Mouse (Mus musculus): ENCODE measurements around the gene Plac9a. TPM values are rescaled to one million over a fixed set of nuclear protein-coding genes. Genes with fewer than 3 reads are reported as not detected.

Gene Plac9a
- polyA plus RNA-seq, 1 experiment from 2014 or later, result 1.6 TPM

DNA sequence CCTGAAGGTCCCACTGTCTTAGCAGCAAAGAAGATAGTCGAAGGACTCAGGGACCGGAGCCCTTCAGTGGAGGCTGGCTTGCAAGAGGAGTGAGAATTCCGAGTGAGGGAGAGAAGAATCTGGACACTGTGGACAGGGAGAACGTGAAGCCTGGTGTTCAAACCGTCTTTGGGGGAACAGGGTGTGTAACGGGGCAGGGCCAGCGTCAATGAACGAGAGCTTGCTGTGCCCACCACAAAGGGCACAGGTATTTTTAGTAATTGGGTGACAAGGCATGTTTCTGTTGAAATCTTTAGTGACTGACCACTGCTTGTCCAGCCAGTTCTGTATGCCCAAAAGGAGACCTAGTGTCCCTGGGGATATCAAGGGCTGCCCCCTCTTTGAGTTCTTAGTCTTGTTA is 56.4 kb downstream of the Plac9a start:
- H3K36me3 ChIP-seq (ENCODE audit: insufficient read depth, low read length), result no peaks in the 10 kb centered on the region
- H3K4me2 ChIP-seq (ENCODE audit: low read length), result no peak overlapping the region
- H3K4me1 ChIP-seq (replicated peaks; ENCODE audit: insufficient read depth, low read length), result peaks cover 31% of the 10 kb centered on the region
- H3K9ac ChIP-seq (ENCODE audit: low read depth, low read length), result no peak overlapping the region
- no peak for ATAC-seq (replicated peaks; ENCODE audit: low FRiP score, low read depth)
- DNase-seq (ENCODE audit: low spot score), result no peak
- no peak overlapping the region for H3K4me3 ChIP-seq (replicated peaks; ENCODE audit: low read depth, low read length)
- 0 out of 2 replicates have a peak overlapping the region, but pooled peaks have one; percentile 32 for H3K27ac ChIP-seq
- no peaks in the 10 kb centered on the region for H3K27me3 ChIP-seq (ENCODE audit: insufficient read depth, low read length)
- WGBS, result 79% methylated on average over 8 of the region's 8 CpGs
- no peak for TF ChIP-seq CTCF (IDR thresholded peaks at IDR 0.05; ENCODE audit: low read depth)
- H3K9me3 ChIP-seq (replicated peaks; ENCODE audit: low read length), result no peaks in the 10 kb centered on the region

DNA sequence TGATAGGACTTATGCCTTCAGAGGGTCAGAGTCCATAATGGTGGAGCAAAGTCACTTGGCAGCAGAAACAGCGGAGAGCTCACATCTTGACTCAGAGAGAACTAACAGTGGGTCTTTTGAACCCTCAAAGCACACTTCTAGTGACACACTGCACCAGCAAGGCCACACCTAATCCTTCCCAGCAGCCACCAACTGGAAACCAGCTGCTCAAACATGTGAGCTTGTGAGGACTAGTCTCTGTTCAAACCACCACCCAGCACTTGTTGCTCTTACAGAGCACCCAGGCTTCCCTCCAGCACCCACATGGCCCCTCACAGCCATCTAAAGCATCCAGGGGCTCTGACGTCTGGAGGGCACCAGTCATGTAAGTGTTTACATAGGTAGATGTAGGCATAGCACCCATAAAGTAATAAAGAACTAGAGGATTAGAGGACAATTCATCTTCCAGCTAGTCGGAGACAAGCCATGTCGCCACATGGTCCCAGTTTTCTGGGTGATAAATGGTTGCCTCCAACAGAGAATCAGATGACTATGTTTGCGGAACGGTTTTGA is 57.0 kb downstream of the Plac9a start:
- WGBS, result 76% methylated on average over 6 of the region's 6 CpGs
- no peaks in the 10 kb centered on the region for H3K27me3 ChIP-seq (ENCODE audit: insufficient read depth, low read length)
- ATAC-seq (replicated peaks; ENCODE audit: low FRiP score, low read depth), result no peak
- TF ChIP-seq CTCF (IDR thresholded peaks at IDR 0.05; ENCODE audit: low read depth), result no peak
- H3K4me1 ChIP-seq (replicated peaks; ENCODE audit: insufficient read depth, low read length), result peaks cover 28% of the 10 kb centered on the region
- no peak overlapping the region for H3K9ac ChIP-seq (ENCODE audit: low read depth, low read length)
- H3K36me3 ChIP-seq (ENCODE audit: insufficient read depth, low read length), result no peaks in the 10 kb centered on the region
- no peak for DNase-seq (ENCODE audit: low spot score)
- H3K4me2 ChIP-seq (ENCODE audit: low read length), result no peak overlapping the region
- no peak overlapping the region for H3K27ac ChIP-seq
- H3K4me3 ChIP-seq (replicated peaks; ENCODE audit: low read depth, low read length), result no peak overlapping the region
- H3K9me3 ChIP-seq (replicated peaks; ENCODE audit: low read length), result no peaks in the 10 kb centered on the region

DNA sequence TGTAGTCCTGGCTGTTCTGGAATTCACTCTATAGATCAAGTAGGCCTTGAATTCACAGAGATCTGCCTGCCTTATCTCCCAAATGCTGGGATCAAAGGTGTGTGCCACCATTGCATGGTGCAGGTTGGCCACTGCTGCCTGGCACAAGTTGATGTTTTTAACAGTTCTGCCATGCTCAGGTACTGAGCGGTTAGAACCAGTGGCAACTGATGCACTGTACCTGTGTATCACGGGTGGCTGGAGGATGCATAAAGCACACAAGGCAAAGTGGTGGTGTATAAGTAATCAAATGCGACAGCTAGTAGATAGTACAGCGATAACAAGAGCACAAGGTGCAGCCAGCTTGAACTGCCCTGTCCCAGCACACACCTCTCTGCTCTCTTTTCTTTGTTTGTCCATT is 58.5 kb downstream of the Plac9a start:
- Histone ChIP-seq H3K4me2 (ENCODE audit: low read length) (no peak overlapping the region), H3K36me3 (ENCODE audit: insufficient read depth, low read length) (no peaks in the 10 kb centered on the region), H3K4me1 (replicated peaks; ENCODE audit: insufficient read depth, low read length) (peaks cover 25% of the 10 kb centered on the region; the same call in 1 of the 2 replicates), H3K9me3 (replicated peaks; ENCODE audit: low read length) (no peaks in the 10 kb centered on the region), H3K4me3 (replicated peaks; ENCODE audit: low read depth, low read length) (no peak overlapping the region), H3K9ac (ENCODE audit: low read depth, low read length) (no peak overlapping the region), H3K27ac (peak overlapping the region; percentile 57; the same call in 1 of the 2 replicates), H3K27me3 (ENCODE audit: insufficient read depth, low read length) (no peaks in the 10 kb centered on the region)
- no peak for ATAC-seq (replicated peaks; ENCODE audit: low FRiP score, low read depth)
- no peak for DNase-seq (ENCODE audit: low spot score)
- WGBS, result 85% methylated on average over 4 of the region's 4 CpGs
- TF ChIP-seq CTCF (IDR thresholded peaks at IDR 0.05; ENCODE audit: low read depth), result no peak

DNA sequence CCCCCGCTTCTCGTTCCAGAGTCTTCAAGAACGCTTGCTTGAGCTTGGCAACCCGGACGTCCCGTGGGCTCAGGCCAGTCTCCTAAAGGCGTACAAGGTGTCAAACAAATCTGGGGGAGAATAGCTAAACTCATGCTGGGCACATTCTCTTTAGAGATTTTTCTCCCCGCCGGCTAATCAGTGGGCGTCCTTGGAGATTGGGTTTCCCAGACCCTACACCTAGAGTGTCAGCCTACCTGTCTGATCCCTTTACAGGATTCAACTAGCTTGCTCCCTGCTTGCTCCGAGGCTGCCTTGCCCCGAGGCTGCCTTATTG is 60.3 kb downstream of the Plac9a start:
- DNase-seq (ENCODE audit: low spot score), result no peak
- H3K27ac ChIP-seq, result peak overlapping the region; percentile 90
- H3K4me2 ChIP-seq (ENCODE audit: low read length), result peak overlapping the region; percentile 87
- H3K4me1 ChIP-seq (replicated peaks; ENCODE audit: insufficient read depth, low read length), result peaks cover 20% of the 10 kb centered on the region; the same call in 1 of the 2 replicates
- WGBS, result 2% methylated on average over 12 of the region's 12 CpGs
- H3K36me3 ChIP-seq (ENCODE audit: insufficient read depth, low read length), result no peaks in the 10 kb centered on the region
- peak overlapping the region; percentile 86 for H3K4me3 ChIP-seq (replicated peaks; ENCODE audit: low read depth, low read length)
- no peak for ATAC-seq (replicated peaks; ENCODE audit: low FRiP score, low read depth)
- no peaks in the 10 kb centered on the region for H3K9me3 ChIP-seq (replicated peaks; ENCODE audit: low read length)
- TF ChIP-seq CTCF (IDR thresholded peaks at IDR 0.05; ENCODE audit: low read depth), result no peak
- peak overlapping the region; percentile 88 for H3K9ac ChIP-seq (ENCODE audit: low read depth, low read length)
- no peaks in the 10 kb centered on the region for H3K27me3 ChIP-seq (ENCODE audit: insufficient read depth, low read length)

DNA sequence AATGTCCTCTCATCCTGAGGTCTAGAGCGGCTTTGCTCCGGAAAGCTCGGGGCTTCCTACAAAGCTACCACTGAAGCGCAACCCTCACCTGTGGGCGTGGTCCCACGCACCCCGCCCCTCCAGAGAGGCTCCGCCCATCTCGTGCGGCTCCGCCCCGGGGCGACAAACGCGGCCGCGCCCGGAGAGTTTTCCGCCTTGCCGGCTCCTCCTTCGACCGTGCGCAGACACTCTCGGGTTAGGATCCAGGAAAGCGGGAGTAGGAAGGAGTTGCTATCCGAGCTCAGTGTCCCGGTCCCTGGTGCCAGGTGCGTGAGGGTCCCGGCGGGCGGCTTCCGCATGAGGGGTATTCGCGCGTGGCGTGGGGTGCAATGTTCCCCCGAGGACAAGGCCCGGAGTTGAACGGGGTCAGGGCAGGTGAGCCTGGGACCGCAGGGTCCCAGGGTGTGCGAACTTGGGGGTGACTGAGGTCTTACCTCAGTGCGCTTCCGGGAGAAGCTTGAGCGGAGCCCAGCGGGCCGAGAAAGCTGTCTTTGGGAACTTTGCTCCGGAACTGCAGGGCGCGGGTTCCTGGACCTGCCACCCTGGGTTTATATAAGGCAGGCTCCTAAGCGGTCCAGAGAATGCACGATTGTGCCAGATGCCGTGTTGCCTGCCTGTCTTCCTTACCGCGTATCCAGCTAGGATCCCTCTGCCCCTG is 60.8 kb downstream of the Plac9a start, which contains the start of gene Anxa11:
TSS of gene Anxa11 (plus strand) at position 166 of the 697 bp plus-strand sequence.
- Histone ChIP-seq H3K9me3 (replicated peaks; ENCODE audit: low read length) (no peaks in the 10 kb centered on the region), H3K4me2 (ENCODE audit: low read length) (peak within 1 kb of the TSS; percentile 87), H3K4me3 (replicated peaks; ENCODE audit: low read depth, low read length) (peak within 1 kb of the TSS; percentile 86), H3K4me1 (replicated peaks; ENCODE audit: insufficient read depth, low read length) (peaks cover 16% of the 10 kb centered on the region; the same call in 1 of the 2 replicates), H3K9ac (ENCODE audit: low read depth, low read length) (peak within 1 kb of the TSS; percentile 88), H3K27me3 (ENCODE audit: insufficient read depth, low read length) (no peaks in the 10 kb centered on the region), H3K27ac (peak within 1 kb of the TSS; percentile 90), H3K36me3 (ENCODE audit: insufficient read depth, low read length) (no peaks in the 10 kb centered on the region)
- WGBS, result under 1% methylated on average over 54 of the region's 54 CpGs
- no peak; the same call in 1 of the 2 replicates for TF ChIP-seq CTCF (IDR thresholded peaks at IDR 0.05; ENCODE audit: low read depth)
- ATAC-seq (replicated peaks; ENCODE audit: low FRiP score, low read depth) (peak; percentile 83), DNase-seq (ENCODE audit: low spot score) (peak; percentile 84)

DNA sequence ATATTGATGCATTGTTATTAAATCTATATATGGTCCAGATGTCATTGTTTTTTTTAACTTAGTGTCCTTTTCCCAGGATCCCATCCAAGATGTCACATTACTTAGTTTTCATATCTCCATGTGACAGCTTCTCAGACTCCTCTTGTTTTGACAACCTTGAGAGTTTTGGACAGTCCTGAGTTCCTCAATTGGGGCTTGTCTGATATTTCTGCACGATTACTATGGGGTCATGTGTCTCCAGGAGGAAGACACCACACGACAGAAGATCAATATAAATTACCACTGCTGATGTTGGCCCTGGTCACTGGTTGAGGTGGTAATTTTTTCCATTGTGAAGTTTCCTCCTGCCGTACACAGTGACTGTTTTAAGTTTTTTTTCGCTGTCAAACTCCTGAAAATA is 61.3 kb downstream of the Plac9a start:
- no peak for ATAC-seq (replicated peaks; ENCODE audit: low FRiP score, low read depth)
- under 1% methylated on average over 4 of the region's 4 CpGs for WGBS
- peak overlapping the region; percentile 88; the same call in 1 of the 2 replicates for H3K9ac ChIP-seq (ENCODE audit: low read depth, low read length)

More for the DNA sequence above, 61.3 kb downstream of the Plac9a start:
- no peak for DNase-seq (ENCODE audit: low spot score)
- peaks cover 12% of the 10 kb centered on the region; the same call in 1 of the 2 replicates for H3K4me1 ChIP-seq (replicated peaks; ENCODE audit: insufficient read depth, low read length)
- H3K9me3 ChIP-seq (replicated peaks; ENCODE audit: low read length), result no peaks in the 10 kb centered on the region
- no peaks in the 10 kb centered on the region for H3K27me3 ChIP-seq (ENCODE audit: insufficient read depth, low read length)
- peak overlapping the region; percentile 87 for H3K4me2 ChIP-seq (ENCODE audit: low read length)
- H3K4me3 ChIP-seq (replicated peaks; ENCODE audit: low read depth, low read length), result peak overlapping the region; percentile 86
- TF ChIP-seq CTCF (IDR thresholded peaks at IDR 0.05; ENCODE audit: low read depth), result no peak
- H3K27ac ChIP-seq, result no peak overlapping the region
- H3K36me3 ChIP-seq (ENCODE audit: insufficient read depth, low read length), result no peaks in the 10 kb centered on the region
